Mouse (Mus musculus) neural tube, embryonic 14.5 days (tissue): ENCODE data around the gene Noa1. TPM values are rescaled to one million over a fixed set of nuclear protein-coding genes. Genes with fewer than 3 reads are reported as not detected.

ENCODE experiments used
- ATAC-seq: fragments of 200-750 bp; cut with Nextera tagmentation; 2 replicates; pipeline ENCODE4 v1.8.0; 2017; ENCODE audit warnings: low read depth, mild to moderate bottlenecking, moderate TSS enrichment, moderate library complexity
- H3K27ac ChIP-seq: fragments of 300-500 bp; sonication (generic); 2 replicates; pipeline ENCODE4 v1.5.1; 2014; ENCODE audit warnings: low read depth, mild to moderate bottlenecking, control low read depth, low read length, moderate library complexity, mixed read lengths
- H3K27me3 ChIP-seq: fragments of 300-500 bp; sonication (generic); 2 replicates; pipeline ENCODE4 v1.6.1; 2014; ENCODE audit warnings: low read length; ENCODE audit not compliant: control insufficient read depth, insufficient read depth
- H3K36me3 ChIP-seq: fragments of 300-500 bp; sonication (generic); 2 replicates; pipeline ENCODE4 v1.6.1; 2014; ENCODE audit warnings: low read length, mixed read lengths; ENCODE audit not compliant: control insufficient read depth, insufficient read depth
- H3K4me1 ChIP-seq: fragments of 300-500 bp; sonication (generic); 2 replicates; pipeline ENCODE4 v1.6.1; 2014; ENCODE audit warnings: low read length; ENCODE audit not compliant: control insufficient read depth, insufficient read depth
- H3K4me2 ChIP-seq: fragments of 300-500 bp; sonication (generic); 2 replicates; pipeline ENCODE4 v1.6.1; 2014; ENCODE audit warnings: mild to moderate bottlenecking, low read depth, low read length, control low read depth
- H3K4me3 ChIP-seq: fragments of 300-500 bp; sonication (generic); 2 replicates; pipeline ENCODE4 v1.5.1; 2014; ENCODE audit warnings: low read depth, low read length, control low read depth, mixed read lengths
- H3K9ac ChIP-seq: fragments of 300-500 bp; sonication (generic); replicated peaks from 2 replicates; pipeline ENCODE4 v1.6.1; 2014; ENCODE audit warnings: low read depth, mild to moderate bottlenecking, control low read depth, low read length, mixed read lengths
- H3K9me3 ChIP-seq: fragments of 300-500 bp; sonication (generic); 2 replicates; pipeline ENCODE4 v1.6.1; 2016; ENCODE audit warnings: low read length; ENCODE audit not compliant: control insufficient read depth
- WGBS: fragments of 180-500 bp; shearing (Covaris S2); extraction: QIAGEN DNeasy Blood & Tissue Kit; methylation state at CpG from one replicate; pipeline ENCODE4 v1.1.7; 2014; 5-methylcytosine and 5-hydroxymethylcytosine counted together
- polyA plus RNA-seq: library from polyadenylated mRNA; unstranded; fragments of >200 nt; fragmentation: Nextera tagmentation; extraction: Ambion mirVana; gene quantifications from 2 replicates; pipeline ENCODE4 v1.2.1, GENCODE M21; 2014

The Noa1 gene
- polyA plus RNA-seq, 1 experiment from 2014 or later: 32.1 TPM

- ATAC-seq: no peak
- H3K4me1 ChIP-seq: no peaks in the 10 kb centered on the region
- peaks cover 55% of the 10 kb centered on the region for H3K36me3 ChIP-seq
- no peaks in the 10 kb centered on the region for H3K9me3 ChIP-seq
- no peak overlapping the region for H3K4me2 ChIP-seq
- no peak overlapping the region for H3K27ac ChIP-seq
- WGBS: 92% methylated on average over 4 of the region's 4 CpGs
- H3K27me3 ChIP-seq: no peaks in the 10 kb centered on the region
- H3K4me3 ChIP-seq: no peak overlapping the region
- no peak overlapping the region for H3K9ac ChIP-seq
Observed at GRCm38 (mm10) chr5:77340033-77340432, 30.1 kb upstream of the Noa1 start.

- no peaks in the 10 kb centered on the region for H3K9me3 ChIP-seq
- H3K36me3 ChIP-seq: peaks cover 55% of the 10 kb centered on the region
- H3K27ac ChIP-seq: no peak overlapping the region
- no peak overlapping the region for H3K4me2 ChIP-seq
- ATAC-seq: no peak
- H3K9ac ChIP-seq: no peak overlapping the region
- no peak overlapping the region for H3K4me3 ChIP-seq
- 82% methylated on average over 5 of the region's 5 CpGs for WGBS
- H3K27me3 ChIP-seq: no peaks in the 10 kb centered on the region
- H3K4me1 ChIP-seq: no peaks in the 10 kb centered on the region
Observed at GRCm38 (mm10) chr5:77330154-77330553, 20.3 kb upstream of the Noa1 start.

GRCm38 (mm10) chr5:77324936-77325335 is 15.1 kb upstream of the Noa1 start:
- H3K27ac ChIP-seq: no peak overlapping the region
- no peaks in the 10 kb centered on the region for H3K9me3 ChIP-seq
- H3K4me1 ChIP-seq: no peaks in the 10 kb centered on the region
- peaks cover 69% of the 10 kb centered on the region for H3K36me3 ChIP-seq
- H3K4me2 ChIP-seq: no peak overlapping the region
- no peak for ATAC-seq
- H3K27me3 ChIP-seq: no peaks in the 10 kb centered on the region
- no peak overlapping the region for H3K4me3 ChIP-seq
- WGBS: 88% methylated on average over 1 of the region's 1 CpGs
- no peak overlapping the region for H3K9ac ChIP-seq

- peaks cover 8% of the 10 kb centered on the region; the same call in 1 of the 2 replicates for H3K4me1 ChIP-seq
- H3K9ac ChIP-seq: no peak overlapping the region
- H3K27me3 ChIP-seq: no peaks in the 10 kb centered on the region
- H3K36me3 ChIP-seq: peaks cover 28% of the 10 kb centered on the region
- 92% methylated on average over 6 of the region's 6 CpGs for WGBS
- no peaks in the 10 kb centered on the region for H3K9me3 ChIP-seq
- H3K27ac ChIP-seq: no peak overlapping the region
- no peak overlapping the region for H3K4me3 ChIP-seq
- no peak for ATAC-seq
- no peak overlapping the region for H3K4me2 ChIP-seq
Observed at GRCm38 (mm10) chr5:77314986-77315385, 5.1 kb upstream of the Noa1 start.

- peaks cover 24% of the 10 kb centered on the region for H3K36me3 ChIP-seq
- no peak overlapping the region for H3K4me3 ChIP-seq
- no peak overlapping the region for H3K27ac ChIP-seq
- ATAC-seq: no peak
- no peak overlapping the region for H3K4me2 ChIP-seq
- H3K27me3 ChIP-seq: no peaks in the 10 kb centered on the region
- H3K4me1 ChIP-seq: peaks cover 8% of the 10 kb centered on the region; the same call in 1 of the 2 replicates
- WGBS: 97% methylated on average over 4 of the region's 4 CpGs
- H3K9ac ChIP-seq: no peak overlapping the region
- no peaks in the 10 kb centered on the region for H3K9me3 ChIP-seq
Observed at GRCm38 (mm10) chr5:77314206-77314605, 4.3 kb upstream of the Noa1 start.

- Histone ChIP-seq H3K36me3 (peaks cover 20% of the 10 kb centered on the region), H3K4me2 (peak overlapping the region; percentile 93), H3K4me1 (peaks cover 20% of the 10 kb centered on the region), H3K27me3 (no peaks in the 10 kb centered on the region), H3K4me3 (peak overlapping the region; percentile 95), H3K9me3 (no peaks in the 10 kb centered on the region), H3K9ac (peak overlapping the region; percentile 78), H3K27ac (peak overlapping the region; percentile 94)
- ATAC-seq: peak; percentile 41
- WGBS: under 1% methylated on average over 76 of the region's 76 CpGs
Observed at GRCm38 (mm10) chr5:77309051-77309906, 605 bp downstream of the Noa1 start.

- 0 out of 2 replicates have a peak overlapping the region, but pooled peaks have one; percentile 5 for H3K9ac ChIP-seq
- peaks cover 20% of the 10 kb centered on the region for H3K4me1 ChIP-seq
- H3K27ac ChIP-seq: no peak overlapping the region
- H3K4me3 ChIP-seq: peak overlapping the region; percentile 95
- no peaks in the 10 kb centered on the region for H3K9me3 ChIP-seq
- peaks cover 15% of the 10 kb centered on the region for H3K36me3 ChIP-seq
- H3K27me3 ChIP-seq: no peaks in the 10 kb centered on the region
- no peak for ATAC-seq
- 86% methylated on average over 5 of the region's 5 CpGs for WGBS
- peak overlapping the region; percentile 93 for H3K4me2 ChIP-seq
Observed at GRCm38 (mm10) chr5:77307821-77308553, 1.9 kb downstream of the Noa1 start.

GRCm38 (mm10) chr5:77301296-77301903 is 8.5 kb downstream of the Noa1 start:
- Histone ChIP-seq H3K4me1 (no peaks in the 10 kb centered on the region), H3K27ac (no peak overlapping the region), H3K4me2 (no peak overlapping the region), H3K36me3 (peaks cover 25% of the 10 kb centered on the region), H3K9me3 (no peaks in the 10 kb centered on the region), H3K9ac (no peak overlapping the region), H3K27me3 (no peaks in the 10 kb centered on the region), H3K4me3 (no peak overlapping the region)
- ATAC-seq: no peak
- WGBS: 91% methylated on average over 6 of the region's 6 CpGs
